14 mouse cellular contexts compared by ENCODE assay signal in genomic region chr11:57708174-57709154, GRCm38 (mm10).
DNase-seq lines count a peak whose midpoint lies in the region; ATAC-seq lines count a peak whose summit lies in the region.
"Had no signal": no experiment of that assay in that cellular context is flagged by ENCODE, and none has a peak within 500 bp of the region (broad histone marks: within the 10 kb centered on the region; RNA-seq: fewer than 3 reads in every experiment).

No protein-coding gene starts in this region.

- H3K9me3 ChIP-seq in embryonic facial prominence, embryonic 12.5 days: no peaks in the 10 kb centered on the region
- peaks cover 8% of the 10 kb centered on the region; the same call in 1 of the 2 replicates for H3K9me3 ChIP-seq in embryonic facial prominence, embryonic 10.5 days
- H3K9me3 ChIP-seq in embryonic facial prominence, embryonic 14.5 days (ENCODE audit: control insufficient read depth, low read length): 0 out of 2 replicates have a peak, but pooled peaks cover 11% of the 10 kb centered on the region
- H3K9me3 ChIP-seq in kidney, embryonic 15.5 days (replicated peaks): 0 out of 2 replicates have a peak, but pooled peaks cover 4% of the 10 kb centered on the region
- H3K9me3 ChIP-seq in heart, embryonic 11.5 days (replicated peaks; ENCODE audit: control insufficient read depth, low read length): peaks cover 2% of the 10 kb centered on the region
- H3K9me3 ChIP-seq: neural tube, embryonic 15.5 days had no signal

- WGBS in embryonic facial prominence, embryonic 12.5 days: 77% methylated on average over 22 of the region's 22 CpGs
- WGBS in embryonic facial prominence, embryonic 10.5 days: 88% methylated on average over 22 of the region's 22 CpGs
- 74% methylated on average over 22 of the region's 22 CpGs for WGBS in embryonic facial prominence, embryonic 14.5 days
- 70% methylated on average over 22 of the region's 22 CpGs for WGBS in kidney, embryonic 15.5 days
- WGBS in heart, embryonic 11.5 days (ENCODE audit: insufficient replicate concordance): 79% methylated on average over 22 of the region's 22 CpGs

- DNase-seq in embryonic facial prominence, embryonic 10.5 days (ENCODE audit: low spot score): no peak
- DNase-seq in 3T3-L1 (ENCODE audit: low read depth, low spot score): peak; percentile 35
- DNase-seq in embryonic facial prominence, embryonic 14.5 days (ENCODE audit: low spot score): no peak
- no peak for DNase-seq in cerebellum, adult 9-11 months
- DNase-seq in right cerebral cortex, adult 2 months (ENCODE audit: low spot score in 2 of 2): no peak
- DNase-seq: B cell, adult 2 months; heart, postnatal 14 days; thymus, postnatal 4 days had no signal

- 0 out of 2 replicates have a peak overlapping the region, but pooled peaks have one; percentile 3 for H3K27ac ChIP-seq in embryonic facial prominence, embryonic 12.5 days
- H3K27ac ChIP-seq in embryonic facial prominence, embryonic 10.5 days (replicated peaks): no peak overlapping the region
- H3K27ac ChIP-seq in embryonic facial prominence, embryonic 14.5 days (replicated peaks; ENCODE audit: low read depth, low read length): peak overlapping the region; percentile 39; the same call in 1 of the 2 replicates
- H3K27ac ChIP-seq in kidney, embryonic 15.5 days: peak overlapping the region; percentile 54; the same call in 1 of the 2 replicates
- H3K27ac ChIP-seq in heart, embryonic 11.5 days (ENCODE audit: low read depth, low read length): no peak overlapping the region
- H3K27ac ChIP-seq: macrophage; neural tube, embryonic 15.5 days had no signal

- no peaks in the 10 kb centered on the region for H3K36me3 ChIP-seq in embryonic facial prominence, embryonic 12.5 days
- H3K36me3 ChIP-seq in embryonic facial prominence, embryonic 10.5 days (replicated peaks): peaks cover 21% of the 10 kb centered on the region
- H3K36me3 ChIP-seq in embryonic facial prominence, embryonic 14.5 days (ENCODE audit: control insufficient read depth, insufficient read depth, low read length): peaks cover 12% of the 10 kb centered on the region; the same call in 1 of the 2 replicates
- H3K36me3 ChIP-seq in kidney, embryonic 15.5 days: peaks cover 10% of the 10 kb centered on the region; the same call in 1 of the 2 replicates
- no peaks in the 10 kb centered on the region for H3K36me3 ChIP-seq in heart, embryonic 11.5 days (ENCODE audit: control insufficient read depth, insufficient read depth, low read length)

- no peaks in the 10 kb centered on the region for H3K27me3 ChIP-seq in embryonic facial prominence, embryonic 12.5 days
- no peaks in the 10 kb centered on the region for H3K27me3 ChIP-seq in embryonic facial prominence, embryonic 10.5 days (replicated peaks; ENCODE audit: low read depth, poor library complexity, severe bottlenecking)
- no peaks in the 10 kb centered on the region for H3K27me3 ChIP-seq in embryonic facial prominence, embryonic 14.5 days (replicated peaks; ENCODE audit: control insufficient read depth, insufficient read depth, low read length)
- no peaks in the 10 kb centered on the region for H3K27me3 ChIP-seq in kidney, embryonic 15.5 days
- H3K27me3 ChIP-seq in heart, embryonic 11.5 days (ENCODE audit: control insufficient read depth, insufficient read depth, low read length): no peaks in the 10 kb centered on the region
- H3K27me3 ChIP-seq: neural tube, embryonic 15.5 days had no signal

- H3K4me3 ChIP-seq in embryonic facial prominence, embryonic 12.5 days: no peak overlapping the region
- H3K4me3 ChIP-seq in embryonic facial prominence, embryonic 10.5 days: no peak overlapping the region
- H3K4me3 ChIP-seq in embryonic facial prominence, embryonic 14.5 days (ENCODE audit: low read depth, low read length): no peak overlapping the region
- no peak overlapping the region for H3K4me3 ChIP-seq in kidney, embryonic 15.5 days (replicated peaks)
- no peak overlapping the region for H3K4me3 ChIP-seq in heart, embryonic 11.5 days (ENCODE audit: low read depth, low read length)
- H3K4me3 ChIP-seq: neural tube, embryonic 15.5 days had no signal

- no peak overlapping the region for H3K4me2 ChIP-seq in embryonic facial prominence, embryonic 12.5 days (replicated peaks)
- no peak overlapping the region for H3K4me2 ChIP-seq in embryonic facial prominence, embryonic 14.5 days (ENCODE audit: low read depth, low read length)
- peak overlapping the region; percentile 20 for H3K4me2 ChIP-seq in kidney, embryonic 15.5 days
- no peak overlapping the region for H3K4me2 ChIP-seq in heart, embryonic 11.5 days
- H3K4me2 ChIP-seq: neural tube, embryonic 15.5 days had no signal

- no peak for ATAC-seq in embryonic facial prominence, embryonic 12.5 days (ENCODE audit: insufficient number of reproducible peaks, insufficient read depth, low FRiP score, low TSS enrichment)
- no peak for ATAC-seq in embryonic facial prominence, embryonic 14.5 days (ENCODE audit: low read depth)
- peak; percentile 66; the same call in 1 of the 2 replicates for ATAC-seq in kidney, embryonic 15.5 days (replicated peaks; ENCODE audit: low FRiP score)
- no peak for ATAC-seq in heart, embryonic 11.5 days (replicated peaks; ENCODE audit: insufficient number of reproducible peaks, low FRiP score, low TSS enrichment)
- ATAC-seq: inflammation-experienced regulatory T-cells, adult 6 months had no signal

- H3K9ac ChIP-seq in embryonic facial prominence, embryonic 12.5 days: no peak overlapping the region
- H3K9ac ChIP-seq in embryonic facial prominence, embryonic 14.5 days (ENCODE audit: low read depth, low read length): no peak overlapping the region
- H3K9ac ChIP-seq in kidney, embryonic 15.5 days: no peak overlapping the region
- H3K9ac ChIP-seq in heart, embryonic 11.5 days (ENCODE audit: low read depth, low read length): no peak overlapping the region
- H3K9ac ChIP-seq: neural tube, embryonic 15.5 days had no signal

- H3K4me1 ChIP-seq in embryonic facial prominence, embryonic 12.5 days: peaks cover 4% of the 10 kb centered on the region; the same call in 1 of the 2 replicates
- H3K4me1 ChIP-seq in embryonic facial prominence, embryonic 10.5 days: no peaks in the 10 kb centered on the region
- peaks cover 11% of the 10 kb centered on the region; the same call in 1 of the 2 replicates for H3K4me1 ChIP-seq in embryonic facial prominence, embryonic 14.5 days (ENCODE audit: control insufficient read depth, insufficient read depth, low read length)
- H3K4me1 ChIP-seq in kidney, embryonic 15.5 days: peaks cover 26% of the 10 kb centered on the region
- no peaks in the 10 kb centered on the region for H3K4me1 ChIP-seq in heart, embryonic 11.5 days (ENCODE audit: control insufficient read depth, insufficient read depth, low read length)

Comparison
In these comparisons a context has a peak if more than half of its experiments do, and no peak if none do; other contexts are left out.
1. H3K27ac ChIP-seq: peak in embryonic facial prominence, embryonic 12.5 days (single experiment), embryonic facial prominence, embryonic 14.5 days (single experiment) and kidney, embryonic 15.5 days (single experiment); none in embryonic facial prominence, embryonic 10.5 days (single experiment) and heart, embryonic 11.5 days (single experiment).